Mouse (Mus musculus) embryonic fibroblast, embryonic 13.5 days (primary cell): ENCODE results near the gene Slc38a2. TPM values are rescaled to one million over a fixed set of nuclear protein-coding genes. Genes with fewer than 3 reads are reported as not detected.

ENCODE experiments used
- H3K27ac ChIP-seq: 2 replicates; pipeline ENCODE4 v1.5.1; 2012; ENCODE audit warnings: low read length, control low read depth, inconsistent platforms; ENCODE audit not compliant: insufficient read depth
- H3K4me1 ChIP-seq: 2 replicates; pipeline ENCODE4 v1.6.1; 2011; ENCODE audit warnings: low read length; ENCODE audit not compliant: control insufficient read depth, insufficient read depth
- H3K4me3 ChIP-seq: 2 replicates; pipeline ENCODE4 v1.5.1; 2011; ENCODE audit warnings: mild to moderate bottlenecking, control low read depth, low read length; ENCODE audit not compliant: insufficient read depth
- CTCF ChIP-seq: IDR thresholded peaks from 2 replicates; pipeline ENCODE4 v1.5.1; 2011; ENCODE audit warnings: mild to moderate bottlenecking, control low read depth, low read length, moderate library complexity, borderline replicate concordance; ENCODE audit not compliant: insufficient read depth
- POLR2A ChIP-seq: IDR thresholded peaks from 2 replicates; pipeline ENCODE4 v1.6.1; 2011; ENCODE audit warnings: low read depth, mild to moderate bottlenecking, control low read depth, low read length, moderate library complexity
- polyA plus RNA-seq: library from polyadenylated mRNA; stranded (reverse); fragments of >200 nt; gene quantifications from 2 replicates; pipeline ENCODE4 v1.2.4, GENCODE M21; 2011; ENCODE audit warnings: low read depth; ENCODE audit not compliant: missing spikeins, insufficient read length

Gene Slc38a2
- polyA plus RNA-seq, 1 experiment, result 197 TPM

- no peak overlapping the region for H3K27ac ChIP-seq
- TF ChIP-seq CTCF (no peak), POLR2A (no peak)
- 0 out of 2 replicates have a peak, but pooled peaks cover under 1% of the 10 kb centered on the region for H3K4me1 ChIP-seq
- no peak overlapping the region for H3K4me3 ChIP-seq
Observed at GRCm38 (mm10) chr15:96722228-96722627, 22.7 kb upstream of the Slc38a2 start.

GRCm38 (mm10) chr15:96720146-96720545, 20.6 kb upstream of the Slc38a2 start:
- Histone ChIP-seq H3K27ac (no peak overlapping the region), H3K4me3 (no peak overlapping the region), H3K4me1 (peaks cover 3% of the 10 kb centered on the region; the same call in 1 of the 2 replicates)
- TF ChIP-seq POLR2A, result no peak
- TF ChIP-seq CTCF, result no peak

DNA sequence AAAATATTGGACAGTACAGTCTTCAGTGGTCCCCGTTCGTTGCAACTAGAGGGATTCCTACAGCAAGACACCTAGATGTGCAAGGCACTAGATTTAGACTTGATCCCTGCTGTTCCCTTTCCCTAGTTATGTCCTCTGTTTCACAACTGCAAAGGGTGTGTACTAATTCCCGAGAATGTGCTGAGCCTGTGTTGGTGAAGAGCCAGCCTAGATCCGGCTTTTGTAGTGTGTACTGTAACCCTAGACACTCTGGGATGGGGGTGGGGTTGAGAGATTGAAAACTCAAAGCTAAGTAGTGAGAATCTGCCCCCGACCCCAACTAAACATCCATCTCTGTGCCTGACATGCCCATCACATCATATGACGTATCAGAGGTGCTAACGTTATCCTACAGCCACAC, 18.9 kb upstream of the Slc38a2 start:
- Histone ChIP-seq H3K4me3 (no peak overlapping the region), H3K4me1 (peaks cover 3% of the 10 kb centered on the region; the same call in 1 of the 2 replicates), H3K27ac (no peak overlapping the region)
- TF ChIP-seq POLR2A (no peak), CTCF (no peak)

DNA sequence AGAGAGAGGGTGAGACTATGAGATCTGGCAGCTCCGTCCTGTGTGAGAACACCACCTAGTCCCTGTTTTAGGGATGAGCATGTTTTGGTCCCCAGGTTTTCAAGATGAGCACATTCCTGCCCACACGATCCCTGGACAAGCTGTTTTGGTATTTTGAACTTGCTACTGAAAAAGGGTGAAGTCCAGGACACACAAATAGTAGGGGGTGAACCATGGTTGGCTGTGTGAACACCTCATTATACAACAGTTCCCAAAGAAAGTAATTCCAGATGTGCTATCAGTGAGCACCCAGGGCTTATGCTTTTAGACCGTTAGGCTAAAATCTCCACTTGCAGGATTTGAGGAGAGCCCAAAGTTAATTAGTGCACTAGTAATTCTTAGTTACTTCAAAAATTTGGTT, 17.7 kb upstream of the Slc38a2 start:
- Histone ChIP-seq H3K4me1 (peaks cover 3% of the 10 kb centered on the region; the same call in 1 of the 2 replicates), H3K4me3 (no peak overlapping the region), H3K27ac (no peak overlapping the region)
- no peak for TF ChIP-seq POLR2A
- no peak for TF ChIP-seq CTCF

DNA sequence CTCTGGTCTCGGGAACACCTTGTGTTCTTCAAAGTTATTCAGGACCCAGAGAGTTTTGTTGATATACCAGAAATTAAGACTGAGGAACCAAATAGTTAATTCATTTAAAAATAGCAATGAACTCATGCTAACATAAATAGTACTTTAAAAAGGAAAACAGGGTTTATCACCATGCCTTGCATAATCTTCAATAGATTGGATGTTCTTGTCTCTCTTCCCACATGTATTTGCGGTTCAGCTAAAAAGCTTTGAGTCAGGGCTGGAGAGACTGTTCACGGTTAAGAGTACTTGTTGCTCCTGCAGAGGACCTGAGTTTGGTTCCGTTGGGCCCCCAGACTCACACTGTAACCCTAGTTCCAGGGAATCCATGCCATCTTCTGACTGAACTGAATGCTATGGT, 16.8 kb upstream of the Slc38a2 start:
- no peak overlapping the region for H3K27ac ChIP-seq
- H3K4me1 ChIP-seq, result peaks cover 3% of the 10 kb centered on the region; the same call in 1 of the 2 replicates
- TF ChIP-seq POLR2A, result no peak
- H3K4me3 ChIP-seq, result no peak overlapping the region

DNA sequence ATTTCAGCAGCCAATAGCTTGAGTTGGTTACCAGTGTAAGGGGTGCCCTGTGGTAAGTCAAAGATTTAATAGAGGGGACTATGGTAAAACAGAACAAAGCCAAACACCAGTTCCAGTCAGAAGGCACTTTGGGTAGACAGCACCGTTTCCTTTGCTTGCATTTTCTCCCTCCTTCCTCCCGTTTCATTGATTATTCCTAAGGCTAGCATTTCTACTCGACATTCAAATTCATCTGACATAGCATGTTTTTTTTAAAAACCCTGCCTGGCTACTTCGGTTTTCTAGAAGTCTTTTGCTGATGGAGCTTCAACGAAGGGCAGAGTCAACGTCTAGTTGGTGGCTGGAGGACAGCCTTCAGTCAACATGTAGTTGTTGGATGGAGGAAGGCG, 16.2 kb upstream of the Slc38a2 start:
- no peak overlapping the region for H3K27ac ChIP-seq
- H3K4me3 ChIP-seq, result no peak overlapping the region
- peaks cover 3% of the 10 kb centered on the region; the same call in 1 of the 2 replicates for H3K4me1 ChIP-seq
- no peak for TF ChIP-seq CTCF
- no peak for TF ChIP-seq POLR2A

GRCm38 (mm10) chr15:96715079-96715691, 15.7 kb upstream of the Slc38a2 start:
- H3K4me1 ChIP-seq, result peaks cover 3% of the 10 kb centered on the region; the same call in 1 of the 2 replicates
- no peak overlapping the region for H3K27ac ChIP-seq
- no peak overlapping the region for H3K4me3 ChIP-seq
- TF ChIP-seq CTCF, result no peak

DNA sequence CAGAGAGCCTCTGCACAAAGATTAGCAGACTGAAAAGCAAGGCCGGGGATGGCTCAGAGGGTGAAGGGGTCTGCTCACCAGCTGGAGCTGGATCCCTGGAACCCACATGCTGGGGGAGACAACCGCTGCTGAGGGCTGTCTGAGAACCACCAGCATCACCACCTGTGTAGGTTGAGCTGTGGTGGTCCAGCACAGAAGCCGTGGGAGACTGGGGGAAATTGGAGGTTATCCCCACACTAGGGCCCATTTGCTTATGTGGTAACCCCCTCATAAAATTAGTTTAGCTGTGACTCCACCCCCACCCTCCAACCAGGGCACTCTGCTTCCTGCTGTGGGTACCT, 15.1 kb upstream of the Slc38a2 start:
- TF ChIP-seq CTCF (no peak), POLR2A (no peak)
- Histone ChIP-seq H3K4me3 (no peak overlapping the region), H3K27ac (no peak overlapping the region), H3K4me1 (peaks cover 3% of the 10 kb centered on the region; the same call in 1 of the 2 replicates)

- Histone ChIP-seq H3K27ac (no peak overlapping the region), H3K4me1 (peaks cover 3% of the 10 kb centered on the region; the same call in 1 of the 2 replicates), H3K4me3 (no peak overlapping the region)
- TF ChIP-seq CTCF, result no peak
- TF ChIP-seq POLR2A, result no peak
Observed at GRCm38 (mm10) chr15:96713758-96714675, 14.5 kb upstream of the Slc38a2 start.

DNA sequence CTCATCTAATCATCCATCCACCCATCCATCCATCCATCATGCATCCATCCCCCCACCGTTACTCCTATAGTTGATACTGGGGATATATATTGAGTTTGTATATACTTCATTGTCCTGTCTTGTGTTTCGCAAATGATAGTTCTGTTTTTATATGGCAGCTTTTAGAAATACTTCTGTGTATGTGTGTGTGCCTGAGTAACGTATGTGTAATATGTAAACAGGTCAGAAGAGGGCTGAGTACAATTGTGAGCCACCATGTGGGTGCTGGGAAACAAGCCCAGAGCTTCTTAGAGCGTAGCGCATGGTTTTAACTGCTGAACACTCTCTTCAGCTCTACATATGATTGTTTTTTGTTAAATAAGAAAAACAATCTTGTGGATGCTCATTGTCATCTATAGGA, 12.8 kb upstream of the Slc38a2 start:
- TF ChIP-seq CTCF (no peak), POLR2A (no peak)
- H3K27ac ChIP-seq, result no peak overlapping the region
- H3K4me1 ChIP-seq, result peaks cover 3% of the 10 kb centered on the region; the same call in 1 of the 2 replicates
- H3K4me3 ChIP-seq, result no peak overlapping the region

- TF ChIP-seq CTCF (no peak), POLR2A (no peak)
- Histone ChIP-seq H3K27ac (no peak overlapping the region), H3K4me3 (no peak overlapping the region), H3K4me1 (no peaks in the 10 kb centered on the region)
Observed at GRCm38 (mm10) chr15:96711664-96712063, 12.1 kb upstream of the Slc38a2 start.
